Mouse (Mus musculus) liver, embryonic 12.5 days (tissue): ENCODE measurements at regions not wholly inside any gene's neighbourhood (a gene's known extent, or its start where the extent isn't known, plus 50 kb on each side); places are given as distances from the start of the nearest gene placed in this dataset.

Source experiments
- ATAC-seq: fragments of 200-750 bp; cut with Nextera tagmentation; 2 replicates; pipeline ENCODE4 v1.8.0; 2017; ENCODE audit warnings: moderate number of reproducible peaks, mild to moderate bottlenecking, moderate library complexity
- H3K27ac ChIP-seq: fragments of 300-500 bp; sonication (generic); 2 replicates; pipeline ENCODE4 v1.5.1; 2016; ENCODE audit warnings: mild to moderate bottlenecking
- H3K27me3 ChIP-seq: fragments of 300-500 bp; sonication (generic); replicated peaks from 2 replicates; pipeline ENCODE4 v1.6.1; 2016; ENCODE audit warnings: mild to moderate bottlenecking, moderate library complexity
- H3K36me3 ChIP-seq: fragments of 300-500 bp; sonication (generic); 2 replicates; pipeline ENCODE4 v1.6.1; 2016; ENCODE audit warnings: mild to moderate bottlenecking, moderate library complexity
- H3K4me1 ChIP-seq: fragments of 300-500 bp; sonication (generic); 2 replicates; pipeline ENCODE4 v1.6.1; 2016
- H3K4me2 ChIP-seq: fragments of 300-500 bp; sonication (generic); 2 replicates; pipeline ENCODE4 v1.6.1; 2016; ENCODE audit warnings: mild to moderate bottlenecking, moderate library complexity
- H3K4me3 ChIP-seq: fragments of 300-500 bp; sonication (generic); 2 replicates; pipeline ENCODE4 v1.5.1; 2016; ENCODE audit warnings: mild to moderate bottlenecking, moderate library complexity
- H3K9ac ChIP-seq: fragments of 300-500 bp; sonication (generic); 2 replicates; pipeline ENCODE4 v1.6.1; 2016; ENCODE audit warnings: mild to moderate bottlenecking, moderate library complexity
- H3K9me3 ChIP-seq: fragments of 300-500 bp; sonication (generic); replicated peaks from 2 replicates; pipeline ENCODE4 v1.6.1; 2016; ENCODE audit warnings: mild to moderate bottlenecking, moderate library complexity
- WGBS: fragments of 180-500 bp; shearing (Covaris S2); methylation state at CpG from one replicate; pipeline ENCODE4 v1.1.7; 2016; ENCODE audit not compliant: insufficient replicate concordance; 5-methylcytosine and 5-hydroxymethylcytosine counted together

DNA sequence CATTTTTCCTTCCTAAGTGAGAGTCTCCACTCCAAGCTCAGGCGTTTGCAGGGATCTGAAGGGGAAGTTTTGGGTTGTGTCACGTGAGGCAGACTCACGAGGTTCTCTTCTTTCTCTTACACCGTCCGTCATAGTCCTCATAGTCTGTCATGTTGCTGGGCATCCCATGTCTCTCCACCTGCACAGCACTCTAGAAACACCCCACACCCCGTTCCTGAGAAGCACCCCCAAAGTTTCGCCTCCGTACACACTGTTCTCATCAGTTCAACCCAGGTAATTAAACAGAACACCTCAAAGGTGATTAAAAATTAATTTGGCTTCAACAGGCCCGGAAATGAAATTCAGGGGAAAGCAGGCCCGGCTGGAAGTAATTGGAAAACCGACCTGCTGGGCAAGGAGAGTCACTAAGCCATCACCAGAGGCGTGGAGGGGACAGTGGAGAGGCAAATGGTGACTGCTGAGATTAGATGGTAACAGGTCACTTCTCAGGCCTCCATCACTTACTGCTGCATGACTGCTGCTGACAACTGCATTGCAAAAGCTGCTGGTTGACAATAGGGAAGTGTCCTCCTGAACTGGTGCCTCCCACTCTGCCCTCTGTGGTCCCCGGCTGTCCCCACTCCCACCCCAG lies 63.1 kb upstream of the Smndc1 start:
- Histone ChIP-seq H3K27me3 (peaks cover 14% of the 10 kb centered on the region; the same call in 1 of the 2 replicates), H3K4me2 (no peak overlapping the region), H3K4me1 (peaks cover 15% of the 10 kb centered on the region), H3K4me3 (no peak overlapping the region), H3K9me3 (no peaks in the 10 kb centered on the region), H3K36me3 (no peaks in the 10 kb centered on the region), H3K27ac (no peak overlapping the region), H3K9ac (no peak overlapping the region)
- 56% methylated on average over 13 of the region's 13 CpGs for WGBS
- ATAC-seq = no peak

- Histone ChIP-seq H3K4me1 (peaks cover 15% of the 10 kb centered on the region), H3K27me3 (peaks cover 12% of the 10 kb centered on the region), H3K9ac (no peak overlapping the region), H3K36me3 (no peaks in the 10 kb centered on the region), H3K9me3 (no peaks in the 10 kb centered on the region), H3K27ac (no peak overlapping the region), H3K4me3 (no peak overlapping the region), H3K4me2 (no peak overlapping the region)
- ATAC-seq = no peak
- 60% methylated on average over 3 of the region's 3 CpGs for WGBS
Observed at GRCm38 (mm10) chr19:53452360-53452759, 62.0 kb upstream of the Smndc1 start.

GRCm38 (mm10) chr19:53451388-53451922 lies 61.1 kb upstream of the Smndc1 start:
- no peak overlapping the region for H3K9ac ChIP-seq
- peaks cover 15% of the 10 kb centered on the region for H3K4me1 ChIP-seq
- H3K4me2 ChIP-seq = no peak overlapping the region
- H3K9me3 ChIP-seq = no peaks in the 10 kb centered on the region
- ATAC-seq = no peak
- no peak overlapping the region for H3K27ac ChIP-seq
- WGBS = 75% methylated on average over 13 of the region's 13 CpGs
- H3K4me3 ChIP-seq = no peak overlapping the region
- no peaks in the 10 kb centered on the region for H3K36me3 ChIP-seq
- H3K27me3 ChIP-seq = peaks cover 19% of the 10 kb centered on the region

DNA sequence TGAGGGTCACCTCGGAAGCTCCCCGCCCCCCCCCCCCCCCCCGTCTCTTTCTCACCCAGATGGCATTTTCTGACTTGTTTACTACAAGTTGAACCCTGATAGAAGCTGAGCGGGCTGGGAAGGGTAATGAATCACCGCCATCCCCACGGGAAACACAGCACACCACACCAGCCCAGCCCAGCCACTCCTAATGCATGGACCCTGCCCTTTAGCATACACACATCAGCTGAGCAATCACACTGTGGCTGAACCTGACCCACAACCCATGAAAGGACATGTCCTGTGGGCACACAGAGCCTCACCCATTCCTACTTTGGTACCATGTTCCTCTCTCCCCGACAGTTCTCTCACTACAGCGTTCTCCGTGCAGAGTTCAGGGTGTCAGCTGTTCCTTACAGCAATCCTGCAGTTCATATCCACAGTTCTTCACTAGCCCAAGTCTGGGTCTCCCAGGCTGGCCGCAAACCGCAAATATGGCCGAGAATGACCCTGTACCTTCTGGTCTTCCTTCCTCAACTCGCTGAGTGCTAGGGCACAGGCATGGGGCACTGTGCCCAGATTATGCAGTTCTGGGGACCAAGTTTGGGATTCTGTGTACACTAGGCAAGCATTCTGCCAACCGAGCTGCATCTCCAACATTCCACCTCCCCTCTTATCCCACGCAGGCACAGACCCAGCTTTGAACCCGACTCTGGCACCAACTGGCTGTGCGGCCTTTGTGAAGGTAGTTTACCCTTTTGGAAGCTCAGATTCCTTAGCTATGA lies 60.4 kb upstream of the Smndc1 start:
- Histone ChIP-seq H3K4me2 (no peak overlapping the region), H3K9me3 (no peaks in the 10 kb centered on the region), H3K4me3 (no peak overlapping the region), H3K27me3 (peaks cover 19% of the 10 kb centered on the region), H3K27ac (no peak overlapping the region), H3K9ac (no peak overlapping the region), H3K36me3 (no peaks in the 10 kb centered on the region), H3K4me1 (peaks cover 15% of the 10 kb centered on the region)
- WGBS = 57% methylated on average over 15 of the region's 17 CpGs
- ATAC-seq = no peak

- Histone ChIP-seq H3K36me3 (no peaks in the 10 kb centered on the region), H3K4me1 (peaks cover 15% of the 10 kb centered on the region), H3K9ac (no peak overlapping the region), H3K9me3 (no peaks in the 10 kb centered on the region), H3K27me3 (peaks cover 19% of the 10 kb centered on the region), H3K27ac (no peak overlapping the region), H3K4me3 (no peak overlapping the region), H3K4me2 (no peak overlapping the region)
- no peak for ATAC-seq
- WGBS = 63% methylated on average over 17 of the region's 17 CpGs
Observed at GRCm38 (mm10) chr19:53449137-53449783, 58.9 kb upstream of the Smndc1 start.

- Histone ChIP-seq H3K9ac (no peak overlapping the region), H3K27ac (no peak overlapping the region), H3K4me3 (no peak overlapping the region), H3K27me3 (peaks cover 19% of the 10 kb centered on the region), H3K4me1 (peaks cover 9% of the 10 kb centered on the region), H3K36me3 (no peaks in the 10 kb centered on the region), H3K9me3 (no peaks in the 10 kb centered on the region), H3K4me2 (no peak overlapping the region)
- WGBS = 75% methylated on average over 10 of the region's 10 CpGs
- ATAC-seq = no peak
Observed at GRCm38 (mm10) chr19:53448206-53448605, 57.8 kb upstream of the Smndc1 start.

DNA sequence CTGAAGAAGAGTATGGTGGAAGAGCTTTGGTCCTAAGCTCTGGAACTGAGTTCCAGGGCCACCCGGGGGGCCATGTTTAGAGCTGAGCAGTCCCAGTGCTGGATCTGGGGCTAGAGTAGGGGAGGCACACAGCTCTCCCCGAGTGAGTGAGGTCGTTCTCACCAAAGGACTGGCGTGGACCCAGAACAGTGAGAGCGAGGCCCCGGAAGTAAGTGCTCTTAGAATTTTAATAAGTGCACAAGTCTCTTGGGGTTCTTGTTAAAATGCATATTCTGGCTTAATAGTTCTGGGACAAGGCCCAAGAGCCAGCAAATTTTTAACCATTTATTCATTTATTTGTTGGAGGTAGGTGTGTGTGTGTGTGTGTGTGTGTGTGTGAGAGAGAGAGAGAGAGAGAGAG lies 57.4 kb upstream of the Smndc1 start:
- H3K36me3 ChIP-seq = no peaks in the 10 kb centered on the region
- H3K9me3 ChIP-seq = no peaks in the 10 kb centered on the region
- H3K4me1 ChIP-seq = peaks cover 8% of the 10 kb centered on the region
- peaks cover 19% of the 10 kb centered on the region for H3K27me3 ChIP-seq
- 75% methylated on average over 6 of the region's 6 CpGs for WGBS
- H3K27ac ChIP-seq = no peak overlapping the region
- ATAC-seq = no peak
- no peak overlapping the region for H3K9ac ChIP-seq
- H3K4me2 ChIP-seq = no peak overlapping the region
- no peak overlapping the region for H3K4me3 ChIP-seq

- no peak overlapping the region for H3K27ac ChIP-seq
- H3K27me3 ChIP-seq = peaks cover 18% of the 10 kb centered on the region
Observed at GRCm38 (mm10) chr19:53446216-53446615, 55.8 kb upstream of the Smndc1 start.

DNA sequence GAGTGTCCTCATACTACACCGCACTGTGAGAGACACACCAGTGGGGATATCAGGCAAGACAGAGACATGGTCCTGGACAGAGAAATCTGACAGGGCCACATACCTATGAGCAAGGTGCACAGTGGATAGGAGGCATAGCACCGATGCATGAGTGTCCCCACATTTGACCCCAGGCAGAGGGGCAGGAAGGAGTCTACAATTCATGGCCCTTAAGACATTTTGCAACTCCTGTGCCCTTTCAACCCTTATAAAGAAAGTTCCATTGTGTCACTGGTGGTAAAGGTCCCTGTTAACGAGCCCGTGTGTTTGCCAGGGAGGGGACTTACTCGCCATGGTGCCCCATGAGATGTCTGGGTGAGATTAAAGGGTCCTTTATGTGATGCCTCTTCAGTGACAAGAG lies 54.3 kb upstream of the Smndc1 start:
- Histone ChIP-seq H3K4me2 (no peak overlapping the region), H3K4me1 (peaks cover 12% of the 10 kb centered on the region), H3K4me3 (no peak overlapping the region), H3K9ac (no peak overlapping the region), H3K36me3 (no peaks in the 10 kb centered on the region), H3K27ac (no peak overlapping the region), H3K27me3 (peaks cover 11% of the 10 kb centered on the region; the same call in 1 of the 2 replicates), H3K9me3 (no peaks in the 10 kb centered on the region)
- no peak for ATAC-seq
- 70% methylated on average over 5 of the region's 5 CpGs for WGBS

More at GRCm38 (mm10) chr19:53446216-53446615, 55.8 kb upstream of the Smndc1 start:
- Histone ChIP-seq H3K4me3 (no peak overlapping the region), H3K4me2 (no peak overlapping the region), H3K36me3 (no peaks in the 10 kb centered on the region), H3K9me3 (no peaks in the 10 kb centered on the region), H3K4me1 (peaks cover 6% of the 10 kb centered on the region), H3K9ac (no peak overlapping the region)
- 20% methylated on average over 5 of the region's 5 CpGs for WGBS
- no peak for ATAC-seq

DNA sequence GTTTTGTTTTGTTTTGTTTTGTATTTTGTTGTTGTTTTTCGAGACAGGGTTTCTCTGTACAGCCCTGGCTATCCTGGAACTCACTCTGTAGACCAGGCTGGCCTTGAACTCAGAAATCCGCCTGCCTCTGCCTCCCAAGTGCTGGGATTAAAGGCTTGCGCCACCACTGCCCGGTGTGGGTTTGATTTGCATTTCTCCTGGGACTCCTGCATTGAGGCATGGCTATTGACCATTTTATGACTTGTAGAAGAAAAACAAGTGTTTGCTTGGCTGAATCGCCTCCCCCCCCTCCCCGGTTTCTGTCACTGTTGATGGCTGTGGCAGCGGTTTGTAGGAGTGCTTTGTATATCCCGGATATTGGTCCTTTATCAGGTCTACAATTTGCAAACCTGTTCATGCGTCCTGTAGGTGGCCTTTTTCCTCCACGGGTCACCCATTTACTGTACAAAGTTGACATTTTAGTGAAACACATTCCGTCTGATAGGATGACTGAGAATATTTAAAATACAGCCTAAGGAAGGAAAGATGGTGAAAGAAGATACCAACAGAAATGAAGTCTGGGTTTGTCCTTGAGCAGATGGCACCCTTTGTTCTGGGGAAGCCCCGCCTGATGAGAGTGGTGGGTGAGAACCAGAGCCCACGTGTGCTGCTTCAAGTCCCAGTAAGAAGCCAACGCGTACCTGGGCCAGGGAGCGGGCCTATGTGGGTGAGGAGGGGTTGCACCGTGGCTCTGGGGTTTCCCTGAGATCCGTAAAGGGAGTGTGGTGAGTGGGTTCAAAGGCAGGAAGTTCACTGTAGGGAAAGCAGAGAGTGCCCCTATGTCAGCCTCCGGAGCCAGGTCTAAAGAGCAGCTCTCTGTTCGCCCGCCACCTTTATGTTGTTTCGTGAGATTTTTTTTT lies 52.6 kb upstream of the Smndc1 start:
- no peak overlapping the region for H3K9ac ChIP-seq
- H3K4me2 ChIP-seq = no peak overlapping the region
- peaks cover 8% of the 10 kb centered on the region for H3K4me1 ChIP-seq
- no peaks in the 10 kb centered on the region for H3K9me3 ChIP-seq
- H3K27ac ChIP-seq = no peak overlapping the region
- ATAC-seq = no peak
- no peak overlapping the region for H3K4me3 ChIP-seq
- 67% methylated on average over 22 of the region's 22 CpGs for WGBS
- H3K36me3 ChIP-seq = no peaks in the 10 kb centered on the region
- H3K27me3 ChIP-seq = peaks cover 11% of the 10 kb centered on the region; the same call in 1 of the 2 replicates

DNA sequence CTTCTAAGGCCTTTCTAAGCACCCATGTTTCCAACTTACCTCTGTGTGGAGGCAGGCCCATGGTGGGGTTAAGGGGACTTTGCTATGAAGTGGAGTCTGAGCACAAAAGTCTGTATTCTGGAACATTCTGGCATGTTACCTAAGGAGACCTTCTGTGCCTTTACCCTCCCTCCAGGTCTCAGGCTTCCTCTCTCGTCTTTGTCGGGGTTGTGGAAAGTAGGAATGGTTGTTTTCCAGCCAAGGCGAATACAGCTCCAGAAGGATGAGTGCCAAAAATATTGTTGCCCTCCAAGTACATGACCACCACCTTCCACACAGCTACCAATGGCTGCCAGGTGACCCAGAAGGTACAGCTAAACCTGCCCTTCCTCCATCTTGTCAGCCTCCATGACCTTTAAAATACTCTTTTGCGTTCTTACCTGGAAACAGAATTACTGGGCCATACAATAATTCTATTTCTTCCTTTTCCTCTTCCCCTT lies 51.8 kb upstream of the Smndc1 start:
- H3K27ac ChIP-seq = no peak overlapping the region
- no peak overlapping the region for H3K9ac ChIP-seq
- H3K4me3 ChIP-seq = no peak overlapping the region
- H3K4me1 ChIP-seq = peaks cover 17% of the 10 kb centered on the region
- no peaks in the 10 kb centered on the region for H3K36me3 ChIP-seq
- no peaks in the 10 kb centered on the region for H3K9me3 ChIP-seq
- H3K27me3 ChIP-seq = peaks cover 4% of the 10 kb centered on the region; the same call in 1 of the 2 replicates
- WGBS = 79% methylated on average over 4 of the region's 4 CpGs
- no peak overlapping the region for H3K4me2 ChIP-seq
- no peak for ATAC-seq
